Mouse (Mus musculus) E14TG2a.4 (cell line): ENCODE measurements around the gene Ass1.

Experiments used
- H3K27me3 ChIP-seq: 2 replicates; pipeline ENCODE4 v1.6.1; 2014; ENCODE audit warnings: low read length, control low read depth; ENCODE audit not compliant: insufficient read depth
- H3K36me3 ChIP-seq: 2 replicates; pipeline ENCODE4 v1.6.1; 2014; ENCODE audit warnings: low read length, control low read depth; ENCODE audit not compliant: insufficient read depth
- H3K4me1 ChIP-seq: replicated peaks from 2 replicates; pipeline ENCODE4 v1.6.1; 2014; ENCODE audit warnings: low read depth, low read length, control low read depth
- H3K4me3 ChIP-seq: replicated peaks from 2 replicates; pipeline ENCODE4 v1.5.1; 2014; ENCODE audit warnings: mild to moderate bottlenecking, low read length
- H3K9me3 ChIP-seq: 2 replicates; pipeline ENCODE4 v1.6.1; 2014; ENCODE audit warnings: low read length, control low read depth
- CTCF ChIP-seq: conservative IDR thresholded peaks from 2 replicates; pipeline ENCODE4 v1.5.1; 2014; ENCODE audit warnings: low read length
- NANOG ChIP-seq: IDR thresholded peaks from 2 replicates; pipeline ENCODE4 v1.6.1; 2014; ENCODE audit warnings: borderline replicate concordance, low read length, mixed read lengths
- POU5F1 ChIP-seq: IDR thresholded peaks from 2 replicates; pipeline ENCODE4 v1.6.1; 2014; ENCODE audit warnings: low read length, borderline replicate concordance

The Ass1 gene

GRCm38 (mm10) chr2:31500292-31501204 is 30.5 kb downstream of the Ass1 start:
- TF ChIP-seq POU5F1: no peak
- no peak for TF ChIP-seq CTCF
- no peak for TF ChIP-seq NANOG
- 0 out of 2 replicates have a peak overlapping the region, but pooled peaks have one; percentile 8 for H3K4me3 ChIP-seq
- H3K4me1 ChIP-seq: peaks cover 95% of the 10 kb centered on the region
- peaks cover 87% of the 10 kb centered on the region for H3K36me3 ChIP-seq
- H3K27me3 ChIP-seq: peaks cover 6% of the 10 kb centered on the region; the same call in 1 of the 2 replicates
- no peaks in the 10 kb centered on the region for H3K9me3 ChIP-seq

- peaks cover 95% of the 10 kb centered on the region for H3K4me1 ChIP-seq
- peaks cover 87% of the 10 kb centered on the region for H3K36me3 ChIP-seq
- H3K4me3 ChIP-seq: 0 out of 2 replicates have a peak overlapping the region, but pooled peaks have one; percentile 8
- peaks cover 6% of the 10 kb centered on the region; the same call in 1 of the 2 replicates for H3K27me3 ChIP-seq
- no peaks in the 10 kb centered on the region for H3K9me3 ChIP-seq
- TF ChIP-seq NANOG: no peak
- no peak for TF ChIP-seq POU5F1
- peak; percentile 14; the same call in 1 of the 2 replicates for TF ChIP-seq CTCF
Measured at GRCm38 (mm10) chr2:31501448-31502130, 31.6 kb downstream of the Ass1 start.

GRCm38 (mm10) chr2:31502616-31503522 is 32.9 kb downstream of the Ass1 start:
- Histone ChIP-seq H3K9me3 (no peaks in the 10 kb centered on the region), H3K36me3 (peaks cover 87% of the 10 kb centered on the region), H3K4me3 (peak overlapping the region; percentile 13), H3K4me1 (peaks cover 88% of the 10 kb centered on the region), H3K27me3 (peaks cover 6% of the 10 kb centered on the region; the same call in 1 of the 2 replicates)
- TF ChIP-seq NANOG (peak; percentile 48; the same call in 1 of the 2 replicates), CTCF (no peak)

GRCm38 (mm10) chr2:31505472-31505871 is 35.5 kb downstream of the Ass1 start:
- Histone ChIP-seq H3K36me3 (peaks cover 89% of the 10 kb centered on the region), H3K4me3 (no peak overlapping the region), H3K9me3 (no peaks in the 10 kb centered on the region), H3K4me1 (peaks cover 64% of the 10 kb centered on the region), H3K27me3 (no peaks in the 10 kb centered on the region)
- TF ChIP-seq POU5F1: no peak
- no peak for TF ChIP-seq CTCF
- no peak for TF ChIP-seq NANOG

GRCm38 (mm10) chr2:31508851-31509250 is 38.8 kb downstream of the Ass1 start:
- TF ChIP-seq NANOG (no peak), CTCF (peak; percentile 18; the same call in 1 of the 2 replicates)
- Histone ChIP-seq H3K27me3 (no peaks in the 10 kb centered on the region), H3K36me3 (peaks cover 95% of the 10 kb centered on the region), H3K9me3 (no peaks in the 10 kb centered on the region), H3K4me1 (peaks cover 61% of the 10 kb centered on the region), H3K4me3 (no peak overlapping the region)

GRCm38 (mm10) chr2:31511316-31511715 is 41.3 kb downstream of the Ass1 start:
- Histone ChIP-seq H3K27me3 (no peaks in the 10 kb centered on the region), H3K36me3 (peaks cover 96% of the 10 kb centered on the region), H3K9me3 (peaks cover 12% of the 10 kb centered on the region), H3K4me1 (peaks cover 43% of the 10 kb centered on the region), H3K4me3 (no peak overlapping the region)
- no peak for TF ChIP-seq POU5F1
- no peak for TF ChIP-seq NANOG
- no peak for TF ChIP-seq CTCF

GRCm38 (mm10) chr2:31516557-31516956 is 46.5 kb downstream of the Ass1 start:
- H3K36me3 ChIP-seq: peaks cover 94% of the 10 kb centered on the region
- TF ChIP-seq NANOG: no peak
- TF ChIP-seq CTCF: no peak
- TF ChIP-seq POU5F1: no peak
- no peak overlapping the region for H3K4me3 ChIP-seq
- H3K4me1 ChIP-seq: peaks cover 27% of the 10 kb centered on the region
- H3K9me3 ChIP-seq: peaks cover 12% of the 10 kb centered on the region
- H3K27me3 ChIP-seq: no peaks in the 10 kb centered on the region

- no peak for TF ChIP-seq POU5F1
- no peak for TF ChIP-seq CTCF
- no peak for TF ChIP-seq NANOG
- Histone ChIP-seq H3K27me3 (peaks cover 7% of the 10 kb centered on the region; the same call in 1 of the 2 replicates), H3K4me3 (no peak overlapping the region), H3K9me3 (no peaks in the 10 kb centered on the region), H3K4me1 (peaks cover 18% of the 10 kb centered on the region), H3K36me3 (peaks cover 40% of the 10 kb centered on the region)
Measured at GRCm38 (mm10) chr2:31521800-31522335, 51.9 kb downstream of the Ass1 start.
